ENCODE assay signal across 8 mouse cellular contexts in genomic region chr9:32696717-32697116, GRCm38 (mm10).
DNase-seq lines count a peak whose midpoint lies in the region; ATAC-seq and TF ChIP-seq lines count a peak whose summit lies in the region.

No protein-coding gene starts in this region.

- 10% methylated on average over 7 of the region's 7 CpGs for WGBS in neural tube, embryonic 11.5 days
- 6% methylated on average over 7 of the region's 7 CpGs for WGBS in heart, embryonic 14.5 days
- WGBS in kidney, postnatal 0 days: 7% methylated on average over 7 of the region's 7 CpGs

- peak overlapping the region; percentile 50 for H3K4me3 ChIP-seq in neural tube, embryonic 11.5 days (ENCODE audit: low read depth, low read length)
- H3K4me3 ChIP-seq in brown adipose tissue, adult 24 weeks (ENCODE audit: insufficient read depth, low read depth, low read length): peak overlapping the region; percentile 90
- peak overlapping the region; percentile 66 to 69 for H3K4me3 ChIP-seq in heart, embryonic 14.5 days (ENCODE audit: control insufficient read depth in 1 of 2, insufficient read depth in 1 of 2, low read depth in 1 of 2, low read length in 2 of 2)
- H3K4me3 ChIP-seq in kidney, postnatal 0 days (replicated peaks; ENCODE audit: low read depth, low read length): peak overlapping the region; percentile 64

- no peak overlapping the region for H3K27ac ChIP-seq in neural tube, embryonic 11.5 days (ENCODE audit: low read depth, low read length)
- H3K27ac ChIP-seq in brown adipose tissue, adult 24 weeks (replicated peaks; ENCODE audit: low read depth, low read length): peak overlapping the region; percentile 96
- peak overlapping the region; percentile 94 to 95 for H3K27ac ChIP-seq in heart, embryonic 14.5 days (replicated peaks in 1 of 2; ENCODE audit: control insufficient read depth in 1 of 2, insufficient read depth in 1 of 2, low read depth in 2 of 2, low read length in 2 of 2)
- peak overlapping the region; percentile 90 for H3K27ac ChIP-seq in kidney, postnatal 0 days

- H3K9me3 ChIP-seq in neural tube, embryonic 11.5 days (ENCODE audit: control insufficient read depth, low read length): no peaks in the 10 kb centered on the region
- H3K9me3 ChIP-seq in heart, embryonic 14.5 days (ENCODE audit: control insufficient read depth, low read length): no peaks in the 10 kb centered on the region
- no peaks in the 10 kb centered on the region for H3K9me3 ChIP-seq in kidney, postnatal 0 days (replicated peaks; ENCODE audit: low read length)

- peak overlapping the region; percentile 40; the same call in 1 of the 2 replicates for H3K9ac ChIP-seq in neural tube, embryonic 11.5 days (ENCODE audit: low read length)
- peak overlapping the region; percentile 86 for H3K9ac ChIP-seq in heart, embryonic 14.5 days (ENCODE audit: low read length)
- peak overlapping the region; percentile 83 for H3K9ac ChIP-seq in kidney, postnatal 0 days (ENCODE audit: low read depth, low read length)

- H3K27me3 ChIP-seq in neural tube, embryonic 11.5 days (ENCODE audit: control insufficient read depth, insufficient read depth, low read length): peaks cover 23% of the 10 kb centered on the region
- no peaks in the 10 kb centered on the region for H3K27me3 ChIP-seq in heart, embryonic 14.5 days (ENCODE audit: control insufficient read depth, insufficient read depth, low read length)
- H3K27me3 ChIP-seq in kidney, postnatal 0 days (ENCODE audit: insufficient read depth, low read length): no peaks in the 10 kb centered on the region

- DNase-seq in neural tube, embryonic 11.5 days (ENCODE audit: low spot score): peak; percentile 37
- no peak for DNase-seq in neural tube, embryonic 10.5 days (ENCODE audit: extremely low spot score, low spot score)
- peak; percentile 92 for DNase-seq in kidney, postnatal 0 days (ENCODE audit: low spot score)
- DNase-seq in lung, postnatal 4 days: peak; percentile 77 to 83
- peak; percentile 69 for DNase-seq in thymus, postnatal 25 days
- no peak for DNase-seq in cerebellum, adult 9-10 months

- TF ChIP-seq CTCF in kidney, postnatal 0 days (IDR thresholded peaks at IDR 0.05; ENCODE audit: low read depth): no peak

- H3K36me3 ChIP-seq in neural tube, embryonic 11.5 days (ENCODE audit: control insufficient read depth, insufficient read depth, low read length): no peaks in the 10 kb centered on the region
- no peaks in the 10 kb centered on the region for H3K36me3 ChIP-seq in heart, embryonic 14.5 days (ENCODE audit: control insufficient read depth, insufficient read depth, low read length)
- H3K36me3 ChIP-seq in kidney, postnatal 0 days (ENCODE audit: insufficient read depth, low read length): no peaks in the 10 kb centered on the region

- H3K4me1 ChIP-seq in neural tube, embryonic 11.5 days (ENCODE audit: control insufficient read depth, insufficient read depth, low read length): no peaks in the 10 kb centered on the region
- H3K4me1 ChIP-seq in brown adipose tissue, adult 24 weeks (ENCODE audit: control insufficient read depth, insufficient read depth, insufficient read length, low read length): peaks cover 11% of the 10 kb centered on the region
- peaks cover 7 to 21% of the 10 kb centered on the region in 2 experiments for H3K4me1 ChIP-seq in heart, embryonic 14.5 days (ENCODE audit: control insufficient read depth in 2 of 2, insufficient read depth in 2 of 2, low read length in 2 of 2)
- 0 out of 2 replicates have a peak, but pooled peaks cover 5% of the 10 kb centered on the region for H3K4me1 ChIP-seq in kidney, postnatal 0 days (replicated peaks; ENCODE audit: insufficient read depth, low read length)

- no peak for ATAC-seq in neural tube, embryonic 11.5 days (ENCODE audit: insufficient read depth, low FRiP score, low TSS enrichment)
- peak; percentile 64 for ATAC-seq in heart, embryonic 14.5 days (ENCODE audit: insufficient number of reproducible peaks, insufficient read depth, low FRiP score, low read depth)
- no peak for ATAC-seq in kidney, postnatal 0 days (replicated peaks; ENCODE audit: low FRiP score, low read depth)

- H3K4me2 ChIP-seq in neural tube, embryonic 11.5 days (ENCODE audit: low read depth): peak overlapping the region; percentile 73
- H3K4me2 ChIP-seq in heart, embryonic 14.5 days (ENCODE audit: low read length): peak overlapping the region; percentile 89
- H3K4me2 ChIP-seq in kidney, postnatal 0 days (ENCODE audit: low read length): peak overlapping the region; percentile 84

Comparison
In these comparisons a context has a peak if more than half of its experiments do, and no peak if none do; other contexts are left out.
1. DNase-seq: peak in neural tube, embryonic 11.5 days (single experiment), kidney, postnatal 0 days (single experiment), lung, postnatal 4 days (2 of 2) and thymus, postnatal 25 days (single experiment); none in neural tube, embryonic 10.5 days (single experiment) and cerebellum, adult 9-10 months (single experiment).
2. Peak in every context shown above with its lines, with median percentiles within 50 percentile points of each other: H3K4me2 ChIP-seq, H3K4me3 ChIP-seq and H3K9ac ChIP-seq.